Mouse (Mus musculus) ES-E14 (cell line): ENCODE measurements at regions not wholly inside any gene's neighbourhood (a gene's known extent, or its start where the extent isn't known, plus 50 kb on each side); places are given as distances from the start of the nearest gene placed in this dataset.

Experiments used
- DNase-seq: peaks from one replicate; pipeline ENCODE4 v3.0.0-alpha.2; 2013; ENCODE audit warnings: low read depth, low spot score
- H3K27ac ChIP-seq: 2 replicates; pipeline ENCODE4 v1.5.1; 2012; ENCODE audit warnings: low read depth, mild to moderate bottlenecking, low read length, moderate library complexity, mixed read lengths; ENCODE audit not compliant: poor library complexity, insufficient read depth, severe bottlenecking
- H3K36me3 ChIP-seq: 2 replicates; pipeline ENCODE4 v1.6.1; 2012; ENCODE audit warnings: mild to moderate bottlenecking, low read length, moderate library complexity, mixed read lengths; ENCODE audit not compliant: control insufficient read depth, poor library complexity, insufficient read depth, severe bottlenecking
- H3K4me1 ChIP-seq, 2 experiments: fragments of 150-350 bp in 1 of 2; sonication (generic) in 1 of 2; 2 replicates each; pipeline ENCODE4 v1.6.1; 2012; ENCODE audit warnings: low read length in 2 of 2, mild to moderate bottlenecking in 1 of 2, mixed read lengths in 1 of 2; ENCODE audit not compliant: control insufficient read depth in 2 of 2, insufficient read depth in 2 of 2, poor library complexity in 1 of 2
- H3K4me3 ChIP-seq, 2 experiments: fragments of 150-350 bp in 1 of 2; sonication (generic) in 1 of 2; 2 replicates each; pipeline ENCODE4 v1.5.1; 2012; ENCODE audit warnings: low read length in 2 of 2, low read depth in 1 of 2, mild to moderate bottlenecking in 1 of 2, mixed read lengths in 1 of 2; ENCODE audit not compliant: insufficient read depth in 1 of 2, poor library complexity in 1 of 2, severe bottlenecking in 1 of 2
- H3K9ac ChIP-seq: 2 replicates; pipeline ENCODE4 v1.6.1; 2012; ENCODE audit warnings: low read depth, mild to moderate bottlenecking, low read length, mixed read lengths; ENCODE audit not compliant: poor library complexity, insufficient read depth, severe bottlenecking
- H3K9me3 ChIP-seq: fragments of 150-350 bp; sonication (generic); 2 replicates; pipeline ENCODE4 v1.6.1; 2012; ENCODE audit warnings: low read depth, mild to moderate bottlenecking, low read length; ENCODE audit not compliant: control insufficient read depth, insufficient read depth
- CHD2 ChIP-seq: IDR thresholded peaks from 2 replicates; pipeline ENCODE4 v1.6.1; 2014; ENCODE audit warnings: mild to moderate bottlenecking, low read depth, low read length, inconsistent platforms
- HCFC1 ChIP-seq: IDR thresholded peaks from 2 replicates; pipeline ENCODE4 v1.6.1; 2012; ENCODE audit warnings: low read length, inconsistent platforms, borderline replicate concordance; ENCODE audit not compliant: insufficient read depth
- MAFK ChIP-seq: IDR thresholded peaks from 2 replicates; pipeline ENCODE4 v1.6.1; 2014; ENCODE audit warnings: mild to moderate bottlenecking, low read depth, low read length, inconsistent platforms; ENCODE audit not compliant: insufficient read depth
- ZC3H11A ChIP-seq: IDR thresholded peaks from 2 replicates; pipeline ENCODE4 v1.6.1; 2012; ENCODE audit warnings: low read depth, mild to moderate bottlenecking, inconsistent platforms, low read length, borderline replicate concordance
- ZNF384 ChIP-seq: IDR thresholded peaks from 2 replicates; pipeline ENCODE4 v1.6.1; 2012; ENCODE audit warnings: low read depth, low read length, inconsistent platforms
- in situ Hi-C, 2 experiments: fragments of 600-800 bp; cut with MboI; formaldehyde crosslinking; loops; one replicate each; pipeline ENCODE4 v1.15.1; 2025; ENCODE audit warnings: low sequenced_read_pairs in 2 of 2, inconsistent platforms in 1 of 2; ENCODE audit not compliant: unreplicated experiment in 2 of 2

GRCm38 (mm10) chr4:84081518-84081917 is 556.2 kb downstream of the Ccdc171 start:
- Histone ChIP-seq H3K9me3 (no peaks in the 10 kb centered on the region), H3K9ac (no peak overlapping the region), H3K27ac (no peak overlapping the region), H3K4me1 (no peaks in the 10 kb centered on the region), H3K4me3 (no peak overlapping the region), H3K36me3 (no peaks in the 10 kb centered on the region)
- in situ Hi-C loops: no loop called here
- TF ChIP-seq MAFK (no peak), ZNF384 (no peak), ZC3H11A (no peak), HCFC1 (no peak), CHD2 (no peak)
- no peak for DNase-seq

DNA sequence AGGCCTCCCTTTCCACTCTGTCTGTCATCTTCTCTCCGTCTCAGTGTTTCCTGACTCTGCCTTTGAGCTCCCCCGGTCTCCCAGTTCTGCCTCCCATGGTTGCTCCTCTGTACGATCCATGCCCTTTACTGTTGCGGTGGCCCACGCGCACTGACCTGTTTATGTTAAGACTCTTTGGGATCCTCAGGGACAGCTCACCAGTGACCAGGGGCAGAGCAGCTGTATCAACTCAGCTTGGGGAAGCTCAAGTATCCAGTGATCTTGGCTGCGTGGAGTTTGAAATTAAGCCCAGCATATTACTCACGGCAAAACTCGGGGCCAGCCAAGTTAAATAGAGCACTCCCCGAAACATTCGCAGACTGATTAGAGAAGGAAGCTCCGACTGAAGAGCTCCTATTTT is 562.8 kb downstream of the Ccdc171 start:
- Histone ChIP-seq H3K9me3 (no peaks in the 10 kb centered on the region), H3K9ac (no peak overlapping the region), H3K4me1 (no peaks in the 10 kb centered on the region), H3K4me3 (no peak overlapping the region), H3K27ac (no peak overlapping the region), H3K36me3 (no peaks in the 10 kb centered on the region)
- DNase-seq: no peak
- in situ Hi-C loops: no loop called here
- TF ChIP-seq HCFC1 (no peak), CHD2 (no peak), MAFK (no peak), ZC3H11A (no peak)

- in situ Hi-C loops: no loop called here
- Histone ChIP-seq H3K4me1 (no peaks in the 10 kb centered on the region), H3K27ac (no peak overlapping the region), H3K9ac (no peak overlapping the region), H3K4me3 (no peak overlapping the region), H3K36me3 (no peaks in the 10 kb centered on the region), H3K9me3 (no peaks in the 10 kb centered on the region)
- DNase-seq: no peak
- TF ChIP-seq CHD2: no peak
- no peak for TF ChIP-seq MAFK
- no peak for TF ChIP-seq ZNF384
- TF ChIP-seq HCFC1: no peak
- no peak for TF ChIP-seq ZC3H11A
These were observed 567.2 kb downstream of the Ccdc171 start for GRCm38 (mm10) chr4:84092509-84092908.

DNA sequence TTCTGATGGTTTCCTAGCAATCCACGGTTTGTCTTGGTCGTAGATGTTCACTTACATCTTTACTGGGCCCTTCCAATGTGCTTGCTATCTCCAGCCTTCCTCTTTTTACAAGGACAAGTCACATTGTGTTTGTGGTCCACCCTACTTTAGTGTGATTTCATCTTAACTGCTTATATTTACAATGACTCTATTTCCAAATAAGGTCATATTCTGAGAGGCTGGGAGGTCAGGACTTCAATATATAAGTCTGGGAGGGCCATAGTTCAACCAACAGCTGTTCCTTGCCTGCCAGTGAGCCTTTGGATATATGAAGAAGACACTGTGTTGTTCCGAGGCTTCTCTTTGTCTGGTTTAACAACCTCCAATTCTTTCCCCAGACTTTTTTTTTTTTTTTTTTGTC is 569.9 kb downstream of the Ccdc171 start:
- H3K4me3 ChIP-seq: no peak overlapping the region
- H3K9me3 ChIP-seq: no peaks in the 10 kb centered on the region
- no peaks in the 10 kb centered on the region for H3K36me3 ChIP-seq
- TF ChIP-seq HCFC1: no peak
- TF ChIP-seq MAFK: no peak
- no peak for TF ChIP-seq ZNF384
- TF ChIP-seq ZC3H11A: no peak
- TF ChIP-seq CHD2: no peak
- no peak for DNase-seq
- no peaks in the 10 kb centered on the region for H3K4me1 ChIP-seq
- H3K27ac ChIP-seq: no peak overlapping the region
- in situ Hi-C loops: no loop called here
- no peak overlapping the region for H3K9ac ChIP-seq

- DNase-seq: no peak
- H3K9me3 ChIP-seq: no peaks in the 10 kb centered on the region
- no peak overlapping the region for H3K9ac ChIP-seq
- in situ Hi-C loops: no loop called here
- H3K36me3 ChIP-seq: no peaks in the 10 kb centered on the region
- no peaks in the 10 kb centered on the region for H3K4me1 ChIP-seq
- H3K4me3 ChIP-seq: no peak overlapping the region
- no peak for TF ChIP-seq CHD2
- TF ChIP-seq MAFK: no peak
- no peak for TF ChIP-seq ZNF384
- TF ChIP-seq ZC3H11A: no peak
- no peak for TF ChIP-seq HCFC1
- H3K27ac ChIP-seq: no peak overlapping the region
These were observed 570.7 kb downstream of the Ccdc171 start for GRCm38 (mm10) chr4:84096081-84096480.
